Comparison of ENCODE assay signal across 8 mouse cellular contexts in genomic region chr14:61684473-61685230, GRCm38 (mm10).
DNase-seq lines count a peak whose midpoint lies in the region; ATAC-seq and TF ChIP-seq lines count a peak whose summit lies in the region.

No protein-coding gene starts in this region.

- ATAC-seq in hindbrain, embryonic 16.5 days, result no peak
- ATAC-seq in midbrain, embryonic 16.5 days, result no peak

- H3K9me3 ChIP-seq in embryonic facial prominence, embryonic 10.5 days, result no peaks in the 10 kb centered on the region
- H3K9me3 ChIP-seq in hindbrain, embryonic 16.5 days (ENCODE audit: control insufficient read depth, low read length), result no peaks in the 10 kb centered on the region
- no peaks in the 10 kb centered on the region for H3K9me3 ChIP-seq in midbrain, embryonic 16.5 days (replicated peaks; ENCODE audit: control insufficient read depth, low read length, poor library complexity, severe bottlenecking)

- peak overlapping the region; percentile 11 for H3K9ac ChIP-seq in liver, adult 2 months (ENCODE audit: low read depth, low read length)
- no peak overlapping the region for H3K9ac ChIP-seq in hindbrain, embryonic 16.5 days (ENCODE audit: low read depth, low read length)
- no peak overlapping the region for H3K9ac ChIP-seq in midbrain, embryonic 16.5 days (ENCODE audit: low read depth, low read length)

- H3K4me3 ChIP-seq in liver, adult 2 months (ENCODE audit: insufficient read depth, low read depth, low read length), result 0 out of 2 replicates have a peak overlapping the region, but pooled peaks have one; percentile 5
- H3K4me3 ChIP-seq in embryonic facial prominence, embryonic 10.5 days, result peak overlapping the region; percentile 47
- peak overlapping the region; percentile 24 for H3K4me3 ChIP-seq in hindbrain, embryonic 16.5 days (ENCODE audit: low read length)
- no peak overlapping the region for H3K4me3 ChIP-seq in midbrain, embryonic 16.5 days (ENCODE audit: low read depth, low read length)

- no peaks in the 10 kb centered on the region; the same call in 1 of the 2 replicates for H3K79me2 ChIP-seq in liver, adult 2 months (ENCODE audit: control insufficient read depth, insufficient read depth, low read length)

- H3K4me1 ChIP-seq in liver, adult 2 months (ENCODE audit: control insufficient read depth, insufficient read depth, low read length), result peaks cover 10% of the 10 kb centered on the region; the same call in 1 of the 2 replicates
- peaks cover 69% of the 10 kb centered on the region for H3K4me1 ChIP-seq in embryonic facial prominence, embryonic 10.5 days
- H3K4me1 ChIP-seq in hindbrain, embryonic 16.5 days (ENCODE audit: control insufficient read depth, insufficient read depth, low read depth, low read length), result peaks cover 21% of the 10 kb centered on the region
- peaks cover 9% of the 10 kb centered on the region for H3K4me1 ChIP-seq in midbrain, embryonic 16.5 days (ENCODE audit: control insufficient read depth, insufficient read depth, low read length)

- no peak for TF ChIP-seq POLR2A in liver, adult 2 months (IDR thresholded peaks at IDR 0.05; ENCODE audit: extremely low read depth, insufficient read depth, low read length)

- WGBS in liver, adult 2 months, result 74% methylated on average over 26 of the region's 26 CpGs
- WGBS in embryonic facial prominence, embryonic 10.5 days, result under 1% methylated on average over 26 of the region's 26 CpGs
- 15% methylated on average over 26 of the region's 26 CpGs for WGBS in hindbrain, embryonic 16.5 days
- WGBS in midbrain, embryonic 16.5 days, result 10% methylated on average over 26 of the region's 26 CpGs

- peaks cover 3% of the 10 kb centered on the region; the same call in 1 of the 2 replicates for H3K27me3 ChIP-seq in liver, adult 2 months (ENCODE audit: control insufficient read depth, insufficient read depth, low read length)
- peaks cover 82% of the 10 kb centered on the region for H3K27me3 ChIP-seq in embryonic facial prominence, embryonic 10.5 days (replicated peaks; ENCODE audit: low read depth, poor library complexity, severe bottlenecking)
- H3K27me3 ChIP-seq in hindbrain, embryonic 16.5 days (replicated peaks; ENCODE audit: control insufficient read depth, insufficient read depth, low read length), result peaks cover 14% of the 10 kb centered on the region
- peaks cover 20% of the 10 kb centered on the region for H3K27me3 ChIP-seq in midbrain, embryonic 16.5 days (ENCODE audit: control insufficient read depth, insufficient read depth, low read depth, low read length)

- TF ChIP-seq CTCF in liver, adult 2 months (IDR thresholded peaks at IDR 0.05; ENCODE audit: low read depth, low read length), result no peak

- DNase-seq in liver, adult 2 months (ENCODE audit: extremely low read depth, low read depth, low spot score), result no peak
- no peak for DNase-seq in liver
- peak; percentile 51 for DNase-seq in embryonic facial prominence, embryonic 10.5 days (ENCODE audit: low spot score)
- no peak for DNase-seq in adrenal gland, adult 18-20 months (ENCODE audit: low spot score in 2 of 2)
- DNase-seq in layer of hippocampus, postnatal 25 days (ENCODE audit: extremely low spot score in 1 of 2, low spot score in 1 of 2), result no peak
- DNase-seq in right cerebral cortex, postnatal 14 days, result no peak

- H3K27ac ChIP-seq in liver, adult 2 months (replicated peaks; ENCODE audit: insufficient read depth, low read depth, low read length), result peak overlapping the region; percentile 94
- no peak overlapping the region for H3K27ac ChIP-seq in embryonic facial prominence, embryonic 10.5 days (replicated peaks)
- no peak overlapping the region for H3K27ac ChIP-seq in hindbrain, embryonic 16.5 days (ENCODE audit: low read depth, low read length)
- no peak overlapping the region for H3K27ac ChIP-seq in midbrain, embryonic 16.5 days (ENCODE audit: low read length)

- H3K4me2 ChIP-seq in hindbrain, embryonic 16.5 days (ENCODE audit: low read length), result peak overlapping the region; percentile 22
- H3K4me2 ChIP-seq in midbrain, embryonic 16.5 days (ENCODE audit: low read length), result 0 out of 2 replicates have a peak overlapping the region, but pooled peaks have one; percentile 13

- no peaks in the 10 kb centered on the region for H3K36me3 ChIP-seq in liver, adult 2 months (ENCODE audit: control insufficient read depth, insufficient read depth, low read length)
- no peaks in the 10 kb centered on the region for H3K36me3 ChIP-seq in embryonic facial prominence, embryonic 10.5 days (replicated peaks)
- H3K36me3 ChIP-seq in hindbrain, embryonic 16.5 days (ENCODE audit: control insufficient read depth, insufficient read depth, low read length), result no peaks in the 10 kb centered on the region
- H3K36me3 ChIP-seq in midbrain, embryonic 16.5 days (ENCODE audit: control insufficient read depth, insufficient read depth, low read length), result no peaks in the 10 kb centered on the region
